In the genomic region with DNA sequence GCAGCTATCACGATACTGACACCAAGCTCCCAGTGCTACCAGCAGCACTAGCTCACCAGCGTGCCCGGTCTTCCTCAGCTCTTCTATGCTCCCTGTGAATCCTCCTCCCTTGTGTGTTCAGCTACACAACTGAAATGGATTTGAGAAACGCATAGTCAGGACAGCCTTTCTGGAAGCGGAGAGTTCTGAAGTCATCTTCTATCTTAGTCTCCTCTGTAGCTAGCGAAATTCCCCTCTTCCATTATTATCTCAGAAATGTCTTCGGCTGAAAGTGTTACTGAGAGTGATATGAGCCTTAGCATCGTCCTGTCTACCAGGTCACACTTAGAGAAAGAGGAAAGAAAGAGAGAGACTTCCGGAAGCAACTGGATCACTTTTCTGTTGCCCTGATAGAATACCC, we compare ENCODE assay signal across 29 mouse cellular contexts. TPM values are rescaled to one million over a fixed set of nuclear protein-coding genes. Genes with fewer than 3 reads are reported as not detected.
DNase-seq lines count a peak whose midpoint lies in the region; ATAC-seq and TF ChIP-seq lines count a peak whose summit lies in the region.
"Had no signal": no experiment of that assay in that cellular context is flagged by ENCODE, and none has a peak within 500 bp of the region (broad histone marks: within the 10 kb centered on the region; RNA-seq: fewer than 3 reads in every experiment).

No protein-coding gene starts in this region.

- no peaks in the 10 kb centered on the region for H3K36me3 ChIP-seq in forebrain, embryonic 12.5 days (replicated peaks)
- H3K36me3 ChIP-seq in forebrain, embryonic 10.5 days (replicated peaks): no peaks in the 10 kb centered on the region
- no peaks in the 10 kb centered on the region for H3K36me3 ChIP-seq in heart, embryonic 11.5 days (ENCODE audit: control insufficient read depth, insufficient read depth, low read length)
- no peaks in the 10 kb centered on the region for H3K36me3 ChIP-seq in heart, embryonic 16.5 days (ENCODE audit: control insufficient read depth, insufficient read depth)
- H3K36me3 ChIP-seq in lung, postnatal 0 days (ENCODE audit: insufficient read depth, low read length): no peaks in the 10 kb centered on the region
- H3K36me3 ChIP-seq: embryonic facial prominence, embryonic 12.5 days; G1E; hindbrain, embryonic 10.5 days; hindbrain, embryonic 15.5 days; liver, embryonic 15.5 days; midbrain, embryonic 12.5 days; neural tube, embryonic 12.5 days had no signal

- no peak overlapping the region for H3K4me2 ChIP-seq in forebrain, embryonic 12.5 days
- peak overlapping the region; percentile 55 for H3K4me2 ChIP-seq in heart, embryonic 11.5 days
- H3K4me2 ChIP-seq in heart, embryonic 16.5 days (ENCODE audit: low read depth, low read length): peak overlapping the region; percentile 52
- no peak overlapping the region for H3K4me2 ChIP-seq in lung, postnatal 0 days (replicated peaks; ENCODE audit: low read depth, low read length)
- H3K4me2 ChIP-seq: embryonic facial prominence, embryonic 12.5 days; hindbrain, embryonic 15.5 days; liver, embryonic 15.5 days; midbrain, embryonic 12.5 days; neural tube, embryonic 12.5 days had no signal

- H3K9me3 ChIP-seq in forebrain, embryonic 12.5 days: no peaks in the 10 kb centered on the region
- no peaks in the 10 kb centered on the region for H3K9me3 ChIP-seq in forebrain, embryonic 10.5 days
- no peaks in the 10 kb centered on the region for H3K9me3 ChIP-seq in heart, embryonic 11.5 days (replicated peaks; ENCODE audit: control insufficient read depth, low read length)
- H3K9me3 ChIP-seq in heart, embryonic 16.5 days (replicated peaks; ENCODE audit: control insufficient read depth, low read length): no peaks in the 10 kb centered on the region
- no peaks in the 10 kb centered on the region for H3K9me3 ChIP-seq in lung, postnatal 0 days (ENCODE audit: low read length)
- H3K9me3 ChIP-seq: embryonic facial prominence, embryonic 12.5 days; hindbrain, embryonic 10.5 days; hindbrain, embryonic 15.5 days; liver, embryonic 15.5 days; midbrain, embryonic 12.5 days; neural tube, embryonic 12.5 days had no signal

- TF ChIP-seq CTCF in lung, postnatal 0 days (IDR thresholded peaks at IDR 0.05): no peak

- H3K4me3 ChIP-seq in forebrain, embryonic 12.5 days (replicated peaks): no peak overlapping the region
- H3K4me3 ChIP-seq in forebrain, embryonic 10.5 days: no peak overlapping the region
- no peak overlapping the region for H3K4me3 ChIP-seq in heart, embryonic 11.5 days (ENCODE audit: low read depth, low read length)
- H3K4me3 ChIP-seq in heart, embryonic 16.5 days (ENCODE audit: low read length): peak overlapping the region; percentile 13; the same call in 1 of the 2 replicates
- no peak overlapping the region for H3K4me3 ChIP-seq in lung, postnatal 0 days (ENCODE audit: low read depth, low read length)
- H3K4me3 ChIP-seq: embryonic facial prominence, embryonic 12.5 days; gastrocnemius, adult 2 months; hindbrain, embryonic 10.5 days; hindbrain, embryonic 15.5 days; liver, embryonic 15.5 days; megakaryocyte, embryonic 14.5 days; midbrain, embryonic 12.5 days; myocyte; neural tube, embryonic 12.5 days had no signal

- no peak for ATAC-seq in forebrain, embryonic 12.5 days (ENCODE audit: low FRiP score)
- peak; percentile 39 for ATAC-seq in heart, embryonic 11.5 days (replicated peaks; ENCODE audit: insufficient number of reproducible peaks, low FRiP score, low TSS enrichment)
- peak; percentile 49 for ATAC-seq in heart, embryonic 16.5 days (replicated peaks; ENCODE audit: extremely low read depth, insufficient read depth, low FRiP score)
- no peak for ATAC-seq in lung, postnatal 0 days
- ATAC-seq: inflammation-experienced regulatory T-cells, adult 6 months had no signal

- H3K27ac ChIP-seq in forebrain, embryonic 12.5 days: 0 out of 2 replicates have a peak overlapping the region, but pooled peaks have one; percentile 6
- no peak overlapping the region for H3K27ac ChIP-seq in forebrain, embryonic 10.5 days
- peak overlapping the region; percentile 89 for H3K27ac ChIP-seq in heart, embryonic 11.5 days (ENCODE audit: low read depth, low read length)
- peak overlapping the region; percentile 63 for H3K27ac ChIP-seq in heart, embryonic 16.5 days (ENCODE audit: low read length)
- H3K27ac ChIP-seq in lung, postnatal 0 days (ENCODE audit: low read length): no peak overlapping the region
- H3K27ac ChIP-seq: embryonic facial prominence, embryonic 12.5 days; gastrocnemius, adult 2 months; hindbrain, embryonic 10.5 days; hindbrain, embryonic 15.5 days; liver, embryonic 15.5 days; midbrain, embryonic 12.5 days; neural tube, embryonic 12.5 days had no signal

- H3K4me1 ChIP-seq in forebrain, embryonic 12.5 days: peaks cover 11% of the 10 kb centered on the region; the same call in 1 of the 2 replicates
- H3K4me1 ChIP-seq in forebrain, embryonic 10.5 days: peaks cover 28% of the 10 kb centered on the region
- H3K4me1 ChIP-seq in heart, embryonic 11.5 days (ENCODE audit: control insufficient read depth, insufficient read depth, low read length): peaks cover 29% of the 10 kb centered on the region
- H3K4me1 ChIP-seq in heart, embryonic 16.5 days (ENCODE audit: control insufficient read depth, insufficient read depth, low read length): peaks cover 27% of the 10 kb centered on the region
- no peaks in the 10 kb centered on the region for H3K4me1 ChIP-seq in lung, postnatal 0 days (ENCODE audit: insufficient read depth, low read depth, low read length)
- H3K4me1 ChIP-seq: liver, embryonic 15.5 days; megakaryocyte, embryonic 14.5 days; neural tube, embryonic 12.5 days had no signal

- no peak for DNase-seq in forebrain, embryonic 10.5 days (ENCODE audit: extremely low spot score, low spot score)
- DNase-seq in heart, postnatal 10 days: no peak
- no peak for DNase-seq in heart, adult 18-20 months
- DNase-seq in lung, postnatal 0 days (ENCODE audit: low spot score): peak; percentile 22
- no peak for DNase-seq in lung, postnatal 36 days
- DNase-seq: adrenal gland, adult 8-10 months; cerebellum, adult 2 months; cerebellum, postnatal 25 days; gastrocnemius, adult 2 months; gastrocnemius, postnatal 36 days; kidney, adult 11 months; kidney, postnatal 14 days; layer of hippocampus, adult 9-11 months; right cerebral cortex, adult 18-20 months; spleen, adult 18-20 months; thymus, postnatal 14 days had no signal

- no peaks in the 10 kb centered on the region for H3K27me3 ChIP-seq in forebrain, embryonic 12.5 days
- no peaks in the 10 kb centered on the region for H3K27me3 ChIP-seq in forebrain, embryonic 10.5 days (ENCODE audit: poor library complexity, severe bottlenecking)
- no peaks in the 10 kb centered on the region for H3K27me3 ChIP-seq in heart, embryonic 11.5 days (ENCODE audit: control insufficient read depth, insufficient read depth, low read length)
- H3K27me3 ChIP-seq in heart, embryonic 16.5 days (ENCODE audit: control insufficient read depth, insufficient read depth, low read length): no peaks in the 10 kb centered on the region
- no peaks in the 10 kb centered on the region for H3K27me3 ChIP-seq in lung, postnatal 0 days (replicated peaks; ENCODE audit: insufficient read depth, low read length)
- H3K27me3 ChIP-seq: embryonic facial prominence, embryonic 12.5 days; hindbrain, embryonic 15.5 days; neural tube, embryonic 12.5 days had no signal

- 85% methylated on average over 9 of the region's 9 CpGs for WGBS in forebrain, embryonic 12.5 days
- WGBS in forebrain, embryonic 10.5 days: 89% methylated on average over 9 of the region's 9 CpGs
- 20% methylated on average over 9 of the region's 9 CpGs for WGBS in heart, embryonic 11.5 days (ENCODE audit: insufficient replicate concordance)
- WGBS in heart, embryonic 16.5 days: 24% methylated on average over 9 of the region's 9 CpGs
- WGBS in lung, postnatal 0 days: 42% methylated on average over 9 of the region's 9 CpGs

- intact Hi-C loops in heart, postnatal 10 days (cut with DNase I): no loop called here

- no peak overlapping the region for H3K9ac ChIP-seq in forebrain, embryonic 12.5 days
- peak overlapping the region; percentile 40; the same call in 1 of the 2 replicates for H3K9ac ChIP-seq in heart, embryonic 11.5 days (ENCODE audit: low read depth, low read length)
- H3K9ac ChIP-seq in heart, embryonic 16.5 days (ENCODE audit: low read length): peak overlapping the region; percentile 51
- H3K9ac ChIP-seq in lung, postnatal 0 days (replicated peaks; ENCODE audit: low read depth): no peak overlapping the region
- H3K9ac ChIP-seq: embryonic facial prominence, embryonic 12.5 days; hindbrain, embryonic 15.5 days; liver, embryonic 15.5 days; midbrain, embryonic 12.5 days; neural tube, embryonic 12.5 days had no signal

- no peak for TF ChIP-seq EP300 in lung, postnatal 0 days (IDR thresholded peaks at IDR 0.05)

RNA-seq across cellular contexts. Expression of a gene that starts 26.5 kb away (rescaled TPM):
- 16.6 and 17.9 TPM in 2 replicates for polyA plus RNA-seq in forebrain, embryonic 12.5 days (2016; fragmentation: Nextera tagmentation; extraction: Ambion mirVana)
- 13.7 and 14.9 TPM in 2 replicates for polyA plus RNA-seq in forebrain, embryonic 10.5 days (2016; fragmentation: Nextera tagmentation; extraction: Ambion mirVana)
- 14.9 and 16.4 TPM in 2 replicates for polyA plus RNA-seq in heart, embryonic 11.5 days (2014; fragmentation: Nextera tagmentation; extraction: Ambion mirVana)
- total RNA-seq in heart, postnatal 10 days (2021): 1 to 10 TPM; 3.0 to 4.1 TPM
- polyA plus RNA-seq in heart, embryonic 16.5 days (2015; fragmentation: Nextera tagmentation; extraction: Ambion mirVana): 7.2 and 8.3 TPM in 2 replicates
- under 1 TPM; 0.36 to 0.40 TPM for total RNA-seq in heart, adult 18-20 months (2021)
- polyA plus RNA-seq in lung, postnatal 0 days (2015; fragmentation: Nextera tagmentation; extraction: Ambion mirVana): 6.4 and 7.4 TPM in 2 replicates
- polyA plus RNA-seq: G1E had no signal

Comparison
In these comparisons a context has a peak if more than half of its experiments do, and no peak if none do; other contexts are left out.
1. H3K27ac ChIP-seq: peak in forebrain, embryonic 12.5 days (single experiment), heart, embryonic 11.5 days (single experiment) and heart, embryonic 16.5 days (single experiment); none in forebrain, embryonic 10.5 days (single experiment) and lung, postnatal 0 days (single experiment).
2. ATAC-seq: peak in heart, embryonic 11.5 days (single experiment) and heart, embryonic 16.5 days (single experiment); none in forebrain, embryonic 12.5 days (single experiment) and lung, postnatal 0 days (single experiment).
3. H3K4me2 ChIP-seq: peak in heart, embryonic 11.5 days (single experiment) and heart, embryonic 16.5 days (single experiment); none in forebrain, embryonic 12.5 days (single experiment) and lung, postnatal 0 days (single experiment).
4. H3K9ac ChIP-seq: peak in heart, embryonic 11.5 days (single experiment) and heart, embryonic 16.5 days (single experiment); none in forebrain, embryonic 12.5 days (single experiment) and lung, postnatal 0 days (single experiment).